Mouse (Mus musculus) small intestine, adult 2 months (tissue): ENCODE results near the gene Sept6.

Experiments
- CTCF ChIP-seq: fragments of 200-500 bp; IDR thresholded peaks from 2 replicates; pipeline ENCODE4 v1.5.1; 2012; ENCODE audit warnings: low read depth, mild to moderate bottlenecking, control low read depth, inconsistent platforms, low read length, moderate library complexity, mixed read lengths; ENCODE audit not compliant: insufficient replicate concordance, insufficient read length; ENCODE audit errors: extremely low read depth
- POLR2A ChIP-seq: fragments of 200-500 bp; IDR thresholded peaks from 2 replicates; pipeline ENCODE4 v1.6.1; 2012; ENCODE audit warnings: low read depth, mild to moderate bottlenecking, control low read depth, inconsistent platforms, low read length, moderate library complexity

DNA sequence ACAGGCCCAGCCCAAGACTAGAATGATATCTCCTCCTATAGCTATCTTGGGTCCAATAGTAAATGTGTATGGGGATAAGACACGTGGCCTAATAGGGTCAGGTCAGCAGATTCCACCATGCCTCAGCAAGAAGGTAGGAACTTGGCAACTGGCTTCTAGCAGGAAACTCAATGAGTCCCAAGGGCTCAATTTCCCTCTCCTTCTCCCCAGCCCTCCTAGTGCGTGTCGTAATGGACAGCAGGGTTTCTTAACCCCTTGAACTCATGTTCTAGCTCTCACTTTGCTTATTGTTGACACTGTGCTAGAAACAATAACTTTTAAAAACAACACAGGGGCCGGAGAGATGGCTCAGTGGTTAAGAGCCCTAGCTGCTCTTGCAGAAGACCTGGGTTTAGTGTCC lies 22.1 kb downstream of the Sept6 start:
- TF ChIP-seq CTCF (no peak), POLR2A (no peak)
